Comparison of ENCODE assay signal across 9 mouse cellular contexts in genomic region chr8:13412891-13413558, GRCm38 (mm10). TPM values are rescaled to one million over a fixed set of nuclear protein-coding genes. Genes with fewer than 3 reads are reported as not detected.
A peak's percentile ranks its signal among the peaks of the same experiment; 100 is the strongest.
DNase-seq lines count a peak whose midpoint lies in the region; TF ChIP-seq lines count a peak whose summit lies in the region.
"Had no signal": no experiment of that assay in that cellular context is flagged by ENCODE, and none has a peak within 500 bp of the region (broad histone marks: within the 10 kb centered on the region; RNA-seq: fewer than 3 reads in every experiment).

No protein-coding gene starts in this region.

- H3K27me3 ChIP-seq in MEL (ENCODE audit: control insufficient read depth in 1 of 2, insufficient read depth in 2 of 2, low read length in 2 of 2) = peaks cover 4% of the 10 kb centered on the region in 2 experiments; a peak in 3 of 4 replicates

- no peaks in the 10 kb centered on the region for H3K4me1 ChIP-seq in MEL (ENCODE audit: control insufficient read depth in 1 of 2, insufficient read depth in 2 of 2, low read length in 2 of 2)

- DNase-seq in gastrocnemius, adult 2 months = peak; percentile 71
- DNase-seq in gastrocnemius, adult 8-10 months (ENCODE audit: low spot score in 2 of 2) = no peak
- DNase-seq in MEL (ENCODE audit: low read depth, low spot score) = peak; percentile 65
- DNase-seq in cerebellum, adult 11-12 months = peak; percentile 12
- peak; percentile 59 for DNase-seq in gastrocnemius, postnatal 14 days
- DNase-seq in layer of hippocampus, adult 11-12 months (ENCODE audit: low spot score) = peak; percentile 52
- DNase-seq in lung, postnatal 4 days = peak; percentile 45 to 63
- DNase-seq in skeletal muscle tissue, adult 2 months (ENCODE audit: low read depth, low spot score) = peak; percentile 61

- peak; percentile 80 for TF ChIP-seq CTCF in gastrocnemius, adult 2 months (IDR thresholded peaks at IDR 0.05)
- peak; percentile 86 to 89 (median 87) for TF ChIP-seq CTCF in MEL (IDR thresholded peaks at IDR 0.05 in 2 of 3, conservative IDR thresholded peaks at IDR 0.05 in 1 of 3; ENCODE audit: control insufficient read depth in 1 of 3, insufficient read depth in 1 of 3, low read depth in 2 of 3, low read length in 3 of 3, poor library complexity in 1 of 3, severe bottlenecking in 1 of 3)

- H3K27ac ChIP-seq in gastrocnemius, adult 2 months = peak overlapping the region; percentile 28; the same call in 1 of the 2 replicates
- no peak overlapping the region for H3K27ac ChIP-seq in MEL (ENCODE audit: control insufficient read depth, low read depth, low read length)

- no peak overlapping the region for H3K9ac ChIP-seq in MEL (ENCODE audit: control insufficient read depth, low read depth, low read length, poor library complexity, severe bottlenecking)

- no peaks in the 10 kb centered on the region for H3K36me3 ChIP-seq in MEL (ENCODE audit: control insufficient read depth in 1 of 2, insufficient read depth in 2 of 2, low read length in 2 of 2)

- H3K4me3 ChIP-seq in gastrocnemius, adult 2 months = no peak overlapping the region
- no peak overlapping the region for H3K4me3 ChIP-seq in MEL (ENCODE audit: control insufficient read depth in 1 of 2, insufficient read depth in 1 of 2, low read depth in 2 of 2, low read length in 2 of 2)

- no peak for TF ChIP-seq EP300 in MEL (IDR thresholded peaks at IDR 0.05; ENCODE audit: low read depth in 1 of 2, low read length in 2 of 2)

- intact Hi-C loops in gastrocnemius, adult 2 months (cut with DNase I) = loop anchor here (1.0 to 2.0 kb wide), 3 partner anchors 49 to 340 kb away; no protein-coding TSS in a partner anchor
- intact Hi-C loops in gastrocnemius, postnatal 14 days (cut with DNase I; ENCODE audit: low total_unique reads) = loop anchor here (2.0 kb wide), 1 partner anchor 130 kb away; no protein-coding TSS in a partner anchor

- H3K79me2 ChIP-seq in MEL (ENCODE audit: control insufficient read depth, insufficient read depth, low read length, poor library complexity) = no peaks in the 10 kb centered on the region

- TF ChIP-seq RAD21 in MEL (IDR thresholded peaks at IDR 0.05; ENCODE audit: low read depth, low read length) = peak; percentile 79

- H3K9me3 ChIP-seq in MEL (replicated peaks; ENCODE audit: insufficient read depth, low read length) = no peaks in the 10 kb centered on the region

- TF ChIP-seq POLR2A in MEL (IDR thresholded peaks at IDR 0.05; ENCODE audit: control insufficient read depth in 1 of 2, insufficient read depth in 1 of 2, low read depth in 1 of 2, low read length in 2 of 2, poor library complexity in 1 of 2) = no peak

TF ChIP-seq in MEL, 35 proteins besides CTCF, POLR2A, EP300 and RAD21:
- TF ChIP-seq MAFK (IDR thresholded peaks at IDR 0.05; ENCODE audit: borderline replicate concordance, low read depth, low read length) (no peak), POLR2AphosphoS2 (IDR thresholded peaks at IDR 0.05; ENCODE audit: low read length) (no peak), NELFE (IDR thresholded peaks at IDR 0.05; ENCODE audit: low read depth, low read length) (no peak), SIN3A (IDR thresholded peaks at IDR 0.05; ENCODE audit: low read length) (no peak), ZNF384 (IDR thresholded peaks at IDR 0.05; ENCODE audit: low read depth, low read length) (no peak), SMC3 (IDR thresholded peaks at IDR 0.05; ENCODE audit: low read depth, low read length) (peak; percentile 87), MXI1 (IDR thresholded peaks at IDR 0.05; ENCODE audit: low read depth, low read length) (no peak), GATA1 (IDR thresholded peaks at IDR 0.05; ENCODE audit: low read depth, low read length) (no peak), HCFC1 (IDR thresholded peaks at IDR 0.05; ENCODE audit: low read depth, low read length) (no peak), ZC3H11A (IDR thresholded peaks at IDR 0.05; ENCODE audit: low read depth, low read length) (peak; percentile 63), MAX (IDR thresholded peaks at IDR 0.05; ENCODE audit: low read length) (no peak), TCF12 (IDR thresholded peaks at IDR 0.05; ENCODE audit: low read depth, low read length) (no peak), RCOR1 (IDR thresholded peaks at IDR 0.05; ENCODE audit: low read depth, low read length) (no peak), NRF1 (IDR thresholded peaks at IDR 0.05; ENCODE audit: insufficient read depth, low read depth, low read length, poor library complexity, severe bottlenecking) (no peak), MEF2A (IDR thresholded peaks at IDR 0.05; ENCODE audit: extremely low read depth, insufficient replicate concordance, low read depth, low read length, poor library complexity, severe bottlenecking) (no peak), BHLHE40 (IDR thresholded peaks at IDR 0.05; ENCODE audit: borderline replicate concordance, low read depth, low read length) (no peak)

RNA-seq across cellular contexts. Expression of gene Grk1, which starts 8.1 kb away (rescaled TPM):
- not detected for total RNA-seq in gastrocnemius, adult 2 months (2021)
- total RNA-seq in gastrocnemius, adult 8-10 months (2022) = not detected
- total RNA-seq in MEL (2012; rRNA removed) = under 0.01 TPM in 1 of 2 replicates, not detected in the other
- polyA plus RNA-seq in MEL (2012; ENCODE audit: insufficient read depth in 1 of 2, insufficient read length in 2 of 2, low read depth in 1 of 2, low replicate concordance in 2 of 2, missing spikeins in 1 of 2) = under 1 TPM in 1 of 2 experiments, not detected in 1; 0.03 TPM
- total RNA-seq in gastrocnemius, postnatal 14 days (2021) = under 1 TPM in 1 of 2 experiments, not detected in 1; 0.02 TPM
- polyA plus RNA-seq: liver, embryonic 16.5 days had no signal

RNA-seq across cellular contexts. Expression of gene Atp4b, which starts 16.4 kb away (rescaled TPM):
- not detected for total RNA-seq in gastrocnemius, adult 2 months (2021)
- total RNA-seq in gastrocnemius, adult 8-10 months (2022) = not detected
- 0.08 TPM in 1 of 2 replicates, not detected in the other for total RNA-seq in MEL (2012; rRNA removed)
- under 1 TPM in 1 of 2 experiments, not detected in 1; 0.14 TPM for polyA plus RNA-seq in MEL (2012; ENCODE audit: insufficient read depth in 1 of 2, insufficient read length in 2 of 2, low read depth in 1 of 2, low replicate concordance in 2 of 2, missing spikeins in 1 of 2)
- total RNA-seq in gastrocnemius, postnatal 14 days (2021) = not detected

RNA-seq across cellular contexts. Expression of gene Tmem255b, which starts 22.0 kb away (rescaled TPM):
- 1 to 10 TPM; 2.6 to 3.1 TPM for total RNA-seq in gastrocnemius, adult 2 months (2021)
- total RNA-seq in gastrocnemius, adult 8-10 months (2022) = 1 to 10 TPM; 1.3 to 2.5 (median 2.2) TPM
- not detected in 2 replicates for total RNA-seq in MEL (2012; rRNA removed)
- not detected for polyA plus RNA-seq in MEL (2012; ENCODE audit: insufficient read depth in 1 of 2, insufficient read length in 2 of 2, low read depth in 1 of 2, low replicate concordance in 2 of 2, missing spikeins in 1 of 2)
- total RNA-seq in gastrocnemius, postnatal 14 days (2021) = 1 to 10 TPM; 4.3 to 4.8 TPM

Comparison
In these comparisons a context has a peak if more than half of its experiments do, and no peak if none do; other contexts are left out.
1. DNase-seq: peak in gastrocnemius, adult 2 months (single experiment), MEL (single experiment), cerebellum, adult 11-12 months (single experiment), gastrocnemius, postnatal 14 days (single experiment), layer of hippocampus, adult 11-12 months (single experiment), lung, postnatal 4 days (2 of 2) and skeletal muscle tissue, adult 2 months (single experiment); none in gastrocnemius, adult 8-10 months (0 of 2).